Mouse (Mus musculus) myocyte (in vitro differentiated cells): Measurements from ENCODE around the gene Tbcc.
"Not testable (repeated sequence)": the region's sequence is repeated elsewhere in the genome, so short reads cannot be mapped to it uniquely, and the experiment has no call there.

ENCODE experiments used
- CEBPB ChIP-seq: IDR thresholded peaks from 2 replicates; pipeline ENCODE4 v1.6.1; 2011; ENCODE audit warnings: mild to moderate bottlenecking, moderate library complexity; ENCODE audit not compliant: poor library complexity, insufficient read depth, severe bottlenecking
- MAX ChIP-seq: IDR thresholded peaks from one replicate; pipeline ENCODE4 v1.6.1; 2011; ENCODE audit warnings: low read depth, mild to moderate bottlenecking, control low read depth
- MYOG ChIP-seq, 3 experiments: IDR thresholded peaks; one replicate each; pipeline ENCODE4 v1.6.1; 2011; ENCODE audit warnings: control low read depth in 2 of 3, low read depth in 2 of 3, mild to moderate bottlenecking in 2 of 3; ENCODE audit not compliant: insufficient read length in 2 of 3, control insufficient read depth in 1 of 3, insufficient read depth in 1 of 3
- POLR2A ChIP-seq: IDR thresholded peaks from one replicate; pipeline ENCODE4 v1.6.1; 2011; ENCODE audit warnings: low read depth, mild to moderate bottlenecking, control low read depth, moderate library complexity; ENCODE audit not compliant: insufficient read length
- POLR2AphosphoS2 ChIP-seq: IDR thresholded peaks from one replicate; pipeline ENCODE4 v1.6.1; 2011; ENCODE audit warnings: low read depth, control low read depth; ENCODE audit not compliant: insufficient read length
- REST ChIP-seq: IDR thresholded peaks from one replicate; pipeline ENCODE4 v1.6.1; 2011; ENCODE audit warnings: mild to moderate bottlenecking, control low read depth, moderate library complexity; ENCODE audit not compliant: insufficient read depth, insufficient read length

GRCm38 (mm10) chr17:46846573-46846972, 43.9 kb upstream of the Tbcc start:
- not testable (repeated sequence) for TF ChIP-seq POLR2A; CEBPB; REST; MYOG (IDR thresholded peaks at IDR 0.05; ENCODE audit: control insufficient read depth in 1 of 3, insufficient read depth in 1 of 3, insufficient read length in 2 of 3, low read depth in 2 of 3); MAX; POLR2AphosphoS2
